15 mouse cellular contexts compared by ENCODE assay signal in the genomic region with DNA sequence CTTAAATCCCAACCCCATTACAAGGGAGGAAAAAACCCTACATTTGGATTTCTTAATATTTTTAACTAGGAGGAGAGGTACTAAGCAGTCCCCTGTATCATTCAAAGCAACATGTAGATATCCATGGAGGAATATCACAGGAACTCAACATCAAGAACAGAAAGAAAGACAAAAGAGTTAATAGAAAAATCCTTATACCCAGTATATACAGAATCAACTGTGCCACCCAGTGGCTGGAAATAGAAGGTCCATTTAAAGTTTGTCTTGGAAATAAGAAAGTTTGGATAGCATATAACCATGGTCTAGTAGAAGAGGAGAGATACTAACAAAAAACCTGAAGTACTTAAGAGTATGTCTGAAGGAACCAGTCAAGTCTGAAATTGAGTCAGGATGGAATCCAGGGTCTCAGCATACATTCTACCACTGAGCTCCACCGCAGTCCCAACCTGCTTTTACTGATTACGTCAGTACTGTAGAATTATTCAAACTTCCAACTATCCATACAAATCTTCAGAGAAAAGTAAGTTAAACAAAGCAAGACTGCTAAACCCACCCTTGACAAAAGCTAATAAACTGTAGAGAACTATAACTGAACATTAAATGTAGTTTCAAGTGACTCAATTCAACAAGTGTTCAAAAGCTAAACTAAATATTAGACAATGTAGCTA. TPM values are rescaled to one million over a fixed set of nuclear protein-coding genes. Genes with fewer than 3 reads are reported as not detected.
DNase-seq lines count a peak whose midpoint lies in the region; ATAC-seq and TF ChIP-seq lines count a peak whose summit lies in the region.
"Had no signal": no experiment of that assay in that cellular context is flagged by ENCODE, and none has a peak within 500 bp of the region (broad histone marks: within the 10 kb centered on the region; RNA-seq: fewer than 3 reads in every experiment).

No protein-coding gene starts in this region.

- no peak overlapping the region for H3K4me3 ChIP-seq in heart, postnatal 0 days (ENCODE audit: low read depth, low read length)
- no peak overlapping the region for H3K4me3 ChIP-seq in E14TG2a.4 (replicated peaks; ENCODE audit: low read length)
- H3K4me3 ChIP-seq: embryonic facial prominence, embryonic 15.5 days; heart, embryonic 12.5 days; limb, embryonic 15.5 days; megakaryocyte, embryonic 14.5 days; neural tube, embryonic 12.5 days had no signal

- H3K9me3 ChIP-seq in heart, postnatal 0 days (replicated peaks; ENCODE audit: control insufficient read depth, low read length): no peaks in the 10 kb centered on the region
- H3K9me3 ChIP-seq in E14TG2a.4 (ENCODE audit: low read length): no peaks in the 10 kb centered on the region
- H3K9me3 ChIP-seq: embryonic facial prominence, embryonic 15.5 days; G1E; heart, embryonic 12.5 days; limb, embryonic 15.5 days; megakaryocyte, embryonic 14.5 days; neural tube, embryonic 12.5 days had no signal

- TF ChIP-seq EP300 in heart, postnatal 0 days (IDR thresholded peaks at IDR 0.05; ENCODE audit: low read depth): no peak

- intact Hi-C loops in left cerebral cortex, postnatal 25 days (cut with DNase I): no loop called here
- intact Hi-C loops in left cerebral cortex, postnatal 36 days (cut with DNase I): no loop called here

- peak; percentile 33 for TF ChIP-seq CTCF in heart, postnatal 0 days (IDR thresholded peaks at IDR 0.05; ENCODE audit: low read depth)
- 0 out of 2 replicates have a peak, but pooled peaks have one; percentile 4 for TF ChIP-seq CTCF in E14TG2a.4 (conservative IDR thresholded peaks at IDR 0.05; ENCODE audit: low read length)

- H3K36me3 ChIP-seq in heart, postnatal 0 days (replicated peaks; ENCODE audit: control insufficient read depth, insufficient read depth, low read length): peaks cover 63% of the 10 kb centered on the region
- H3K36me3 ChIP-seq in E14TG2a.4 (ENCODE audit: insufficient read depth, low read length): peaks cover 91% of the 10 kb centered on the region

- H3K4me2 ChIP-seq in heart, postnatal 0 days (ENCODE audit: low read depth, low read length): no peak overlapping the region
- H3K4me2 ChIP-seq: embryonic facial prominence, embryonic 15.5 days; heart, embryonic 12.5 days; limb, embryonic 15.5 days; neural tube, embryonic 12.5 days had no signal

- H3K27ac ChIP-seq in heart, postnatal 0 days (ENCODE audit: low read depth): no peak overlapping the region
- H3K27ac ChIP-seq: embryonic facial prominence, embryonic 15.5 days; limb, embryonic 15.5 days; neural tube, embryonic 12.5 days had no signal

- H3K27me3 ChIP-seq in heart, postnatal 0 days (ENCODE audit: control insufficient read depth, insufficient read depth, low read length): no peaks in the 10 kb centered on the region
- no peaks in the 10 kb centered on the region for H3K27me3 ChIP-seq in E14TG2a.4 (ENCODE audit: insufficient read depth, low read length)
- H3K27me3 ChIP-seq: embryonic facial prominence, embryonic 15.5 days; heart, embryonic 12.5 days; limb, embryonic 15.5 days; megakaryocyte, embryonic 14.5 days; neural tube, embryonic 12.5 days had no signal

- H3K9ac ChIP-seq in heart, postnatal 0 days (replicated peaks; ENCODE audit: low read depth, low read length): no peak overlapping the region
- H3K9ac ChIP-seq: embryonic facial prominence, embryonic 15.5 days; heart, embryonic 12.5 days; limb, embryonic 15.5 days; neural tube, embryonic 12.5 days had no signal

- ATAC-seq in heart, postnatal 0 days (ENCODE audit: insufficient read depth, low read depth): no peak

- WGBS in heart, postnatal 0 days: 98% methylated on average over 2 of the region's 2 CpGs

- no peaks in the 10 kb centered on the region for H3K4me1 ChIP-seq in heart, postnatal 0 days (ENCODE audit: control insufficient read depth, insufficient read depth)
- H3K4me1 ChIP-seq in E14TG2a.4 (replicated peaks; ENCODE audit: low read depth, low read length): no peaks in the 10 kb centered on the region
- H3K4me1 ChIP-seq: embryonic facial prominence, embryonic 15.5 days; heart, embryonic 12.5 days; limb, embryonic 15.5 days; megakaryocyte, embryonic 14.5 days; neural tube, embryonic 12.5 days had no signal

- peak; percentile 16 for DNase-seq in heart, postnatal 0 days (ENCODE audit: low spot score)
- DNase-seq in heart, postnatal 4 days: no peak
- peak; percentile 22 to 32 for DNase-seq in left cerebral cortex, postnatal 25 days (ENCODE audit: low spot score in 2 of 2)
- DNase-seq in left cerebral cortex, postnatal 36 days (ENCODE audit: low spot score in 2 of 2): no peak
- peak; percentile 25 for DNase-seq in brain, adult 2 months (ENCODE audit: low read depth, low spot score)
- no peak for DNase-seq in ovary, postnatal 14 days (ENCODE audit: low spot score)
- DNase-seq in spleen, postnatal 4 days (ENCODE audit: low spot score in 2 of 2): no peak
- DNase-seq: adrenal gland, adult 2 months had no signal

RNA-seq across cellular contexts. Expression of gene Tex10, which starts 19.0 kb away (rescaled TPM):
- 18.2 and 23.6 TPM in 2 replicates for total RNA-seq in heart, postnatal 0 days (2014; rRNA removed; ENCODE audit: low replicate concordance)
- 14.5 and 16.0 TPM in 2 replicates for polyA plus RNA-seq in heart, postnatal 0 days (2015; fragmentation: Nextera tagmentation; extraction: Ambion mirVana)
- total RNA-seq in heart, postnatal 4 days (2021): 10 to 100 TPM; 15.6 to 16.5 TPM
- total RNA-seq in left cerebral cortex, postnatal 25 days (2021): 10 to 100 TPM; 25.4 to 25.7 TPM
- 10 to 100 TPM; 18.9 to 22.7 TPM for total RNA-seq in left cerebral cortex, postnatal 36 days (2021)

Comparison
In these comparisons a context has a peak if more than half of its experiments do, and no peak if none do; other contexts are left out.
1. DNase-seq: peak in heart, postnatal 0 days (single experiment), left cerebral cortex, postnatal 25 days (2 of 2) and brain, adult 2 months (single experiment); none in heart, postnatal 4 days (single experiment), left cerebral cortex, postnatal 36 days (0 of 2), ovary, postnatal 14 days (single experiment) and spleen, postnatal 4 days (0 of 2).